Mouse (Mus musculus) adrenal gland, postnatal 25 days (tissue): ENCODE data around the gene P3h3. TPM values are rescaled to one million over a fixed set of nuclear protein-coding genes. Genes with fewer than 3 reads are reported as not detected.
"Not testable (repeated sequence)": the region's sequence is repeated elsewhere in the genome, so short reads cannot be mapped to it uniquely, and the experiment has no call there.

Source experiments
- DNase-seq: peaks from one replicate; pipeline ENCODE4 v3.0.0; 2021; ENCODE audit warnings: mixed read lengths
- long read RNA-seq: library from polyadenylated mRNA; stranded (forward); transcript quantifications from one replicate; pipeline ENCODE4 v2.0.0, GENCODE M21; 2021
- total RNA-seq: library from RNA; stranded (reverse); gene quantifications from 2 replicates; pipeline ENCODE4 v1.2.3, GENCODE M21; 2021

Gene P3h3
- 20.2 and 26.5 TPM in 2 replicates for total RNA-seq
- long read RNA-seq, transcript P3h3-201 (15 exons, 2,850 nt): major isoform, 22 of 30 reads
- long read RNA-seq, partial matches to known transcripts: 1 of 30 reads
- long read RNA-seq, other reads (novel, unspliced or antisense): 7 of 30 reads

- DNase-seq: peak; percentile 82
Measured at GRCm38 (mm10) chr6:124856916-124857839, at the start of gene P3h3. Gene P3h3, minus strand, starts transcription at chr6:124857752.

DNA sequence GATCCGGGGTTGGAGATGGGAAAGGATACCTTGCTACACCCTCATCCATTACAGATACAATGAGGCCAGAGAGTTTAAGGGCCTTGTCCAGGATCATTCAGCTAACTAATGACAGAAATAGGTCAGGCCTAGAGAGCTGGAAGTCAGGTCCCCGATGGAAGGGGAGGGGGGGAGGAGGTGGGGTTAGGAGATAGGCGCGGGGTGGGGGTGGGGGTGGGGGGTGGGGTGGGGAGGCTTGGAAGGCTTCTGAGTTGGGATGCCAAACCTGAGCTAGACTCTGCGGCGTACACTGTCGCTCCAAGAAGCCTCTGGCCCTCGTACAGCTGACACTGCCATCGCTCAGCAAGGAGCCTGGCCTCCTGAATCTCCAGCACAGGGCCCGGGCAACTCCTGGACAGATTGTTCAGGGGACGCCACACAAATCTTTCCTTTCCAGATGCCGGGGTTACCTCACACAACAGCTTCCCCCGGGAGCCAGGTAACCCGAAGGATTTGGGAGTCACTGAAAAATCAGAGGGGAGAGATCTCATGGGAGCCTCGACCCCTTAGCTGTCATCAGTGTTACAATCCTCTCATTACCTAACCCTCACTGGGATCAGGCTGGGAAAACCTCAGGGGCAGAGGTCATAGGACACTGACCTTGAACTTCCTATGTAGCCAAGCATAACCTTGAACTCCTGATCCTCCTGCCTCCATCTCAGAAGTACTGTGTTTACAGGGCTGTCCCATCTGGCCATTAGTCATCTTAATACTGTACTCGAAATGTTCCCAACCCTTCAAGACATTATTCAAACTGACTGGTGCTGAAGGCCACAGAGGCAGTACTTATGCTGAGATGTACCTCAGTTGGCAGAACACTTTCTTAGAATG, 47.7 kb upstream of the P3h3 start:
- no peak for DNase-seq

- peak; percentile 37 for DNase-seq
Measured at GRCm38 (mm10) chr6:124904161-124904981, 46.8 kb upstream of the P3h3 start.

GRCm38 (mm10) chr6:124903580-124904151, 46.1 kb upstream of the P3h3 start:
- DNase-seq: peak; percentile 97

DNA sequence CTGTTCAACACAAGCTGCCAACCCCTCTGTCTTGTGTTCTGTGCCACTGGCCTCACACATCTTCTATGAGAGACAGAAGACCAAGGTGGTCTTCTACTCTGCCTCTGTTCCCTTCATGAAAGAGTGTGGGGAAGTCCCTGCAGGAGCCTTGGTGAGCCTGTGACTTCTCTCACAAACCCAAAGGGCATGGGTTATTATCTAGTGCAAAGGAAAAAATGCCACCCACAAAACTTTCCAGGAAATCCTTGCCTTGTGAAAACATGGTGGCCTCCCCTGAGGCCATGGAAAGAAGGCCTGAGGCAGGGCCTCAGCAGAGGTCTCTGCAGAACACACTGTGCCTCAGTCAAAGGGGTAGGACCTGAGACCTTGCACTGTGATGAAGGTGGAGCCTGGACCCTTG, 44.3 kb upstream of the P3h3 start:
- no peak for DNase-seq

- no peak for DNase-seq
Measured at GRCm38 (mm10) chr6:124900801-124901480, 43.4 kb upstream of the P3h3 start.

- DNase-seq: no peak
Measured at GRCm38 (mm10) chr6:124900056-124900800, 42.7 kb upstream of the P3h3 start.

DNA sequence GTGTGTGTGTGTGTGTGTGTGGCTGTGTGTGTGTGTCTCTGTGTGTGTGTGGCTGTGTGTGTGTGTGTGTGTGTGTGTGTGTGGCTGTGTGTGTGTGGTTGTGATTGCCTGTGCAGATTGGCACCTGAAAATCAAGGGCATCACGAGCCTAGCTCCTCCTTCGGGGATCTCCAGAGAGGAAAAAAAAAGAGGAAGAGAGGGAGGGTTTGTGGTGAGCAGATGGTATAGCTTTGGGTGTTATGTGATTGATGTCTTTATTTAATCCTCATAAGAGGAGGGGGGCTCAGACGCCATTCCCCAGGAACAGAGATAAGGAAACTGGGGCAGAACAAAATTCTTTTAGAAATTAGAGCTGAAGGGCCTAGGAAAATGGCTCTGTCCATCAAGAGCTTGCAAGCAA, 40.8 kb upstream of the P3h3 start:
- no peak for DNase-seq

DNA sequence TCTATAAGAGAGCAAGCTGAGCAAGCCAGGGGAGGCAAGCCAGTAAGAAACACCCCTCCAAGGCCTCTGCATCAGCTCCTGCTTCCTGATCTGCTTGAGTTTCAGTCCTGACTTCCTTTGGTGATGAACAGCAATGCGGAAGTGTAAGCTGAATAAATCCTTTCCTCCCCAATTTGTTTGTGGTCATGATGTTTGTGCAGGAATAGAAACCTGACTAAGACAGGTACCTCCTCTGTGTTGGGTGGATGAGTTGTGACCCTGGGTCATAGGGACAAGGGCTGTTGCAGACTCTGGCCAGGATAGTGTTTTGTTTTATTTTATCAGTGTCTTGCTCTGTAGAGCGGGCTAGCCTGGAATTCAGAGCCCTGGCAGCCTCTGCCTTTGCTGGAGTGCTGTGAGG, 36.6 kb upstream of the P3h3 start:
- DNase-seq: not testable (repeated sequence)

DNA sequence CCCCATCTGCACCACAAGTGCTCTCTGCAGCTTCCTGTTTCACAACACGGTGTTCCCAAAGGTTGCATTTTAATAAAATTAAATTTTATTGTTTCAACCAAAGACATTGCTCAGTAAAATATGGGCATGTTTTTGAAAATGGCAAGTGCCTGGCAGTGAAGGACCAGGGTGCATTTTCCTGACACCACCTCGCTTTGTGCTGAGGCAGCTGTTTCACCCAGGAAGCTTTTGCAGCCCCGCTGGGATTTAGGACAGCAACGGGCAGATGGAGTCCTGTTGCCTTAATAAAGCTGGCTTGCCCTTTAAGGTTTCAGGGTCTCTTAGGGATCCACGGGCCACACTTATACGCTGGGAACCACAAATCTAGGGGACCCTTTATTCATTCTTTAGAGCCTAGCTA, 33.4 kb upstream of the P3h3 start:
- DNase-seq: no peak

GRCm38 (mm10) chr6:124888555-124889125, 31.1 kb upstream of the P3h3 start:
- DNase-seq: no peak

GRCm38 (mm10) chr6:124887986-124888385, 30.4 kb upstream of the P3h3 start, which contains the start of gene Cd4:
Gene Cd4, minus strand, starts transcription at chr6:124888221.
- DNase-seq: no peak

DNA sequence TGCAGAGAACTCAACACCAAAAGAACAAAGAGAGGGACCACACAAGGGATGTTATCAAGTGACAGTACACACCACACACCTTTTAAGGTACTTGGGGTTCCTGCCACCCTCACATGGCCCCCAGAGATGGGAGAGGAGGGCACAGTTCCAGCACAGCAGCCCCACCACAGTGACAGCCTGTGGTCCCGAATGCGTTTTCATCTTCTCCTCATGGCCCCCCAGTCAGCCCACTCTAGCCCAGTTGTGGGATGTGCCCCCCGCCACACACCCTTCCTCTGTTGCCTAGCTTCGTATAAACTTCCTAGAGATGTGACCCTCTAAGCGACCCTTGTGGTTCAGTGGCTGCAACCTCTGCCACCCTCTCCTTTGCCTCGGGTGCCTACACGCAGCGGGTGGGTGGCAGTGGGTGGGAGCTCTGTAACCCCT, 28.4 kb upstream of the P3h3 start:
- no peak for DNase-seq

- DNase-seq: no peak
Measured at GRCm38 (mm10) chr6:124884714-124885500, 27.4 kb upstream of the P3h3 start.

GRCm38 (mm10) chr6:124883351-124883750, 25.8 kb upstream of the P3h3 start:
- no peak for DNase-seq

GRCm38 (mm10) chr6:124881821-124882220, 24.3 kb upstream of the P3h3 start:
- DNase-seq: no peak

DNA sequence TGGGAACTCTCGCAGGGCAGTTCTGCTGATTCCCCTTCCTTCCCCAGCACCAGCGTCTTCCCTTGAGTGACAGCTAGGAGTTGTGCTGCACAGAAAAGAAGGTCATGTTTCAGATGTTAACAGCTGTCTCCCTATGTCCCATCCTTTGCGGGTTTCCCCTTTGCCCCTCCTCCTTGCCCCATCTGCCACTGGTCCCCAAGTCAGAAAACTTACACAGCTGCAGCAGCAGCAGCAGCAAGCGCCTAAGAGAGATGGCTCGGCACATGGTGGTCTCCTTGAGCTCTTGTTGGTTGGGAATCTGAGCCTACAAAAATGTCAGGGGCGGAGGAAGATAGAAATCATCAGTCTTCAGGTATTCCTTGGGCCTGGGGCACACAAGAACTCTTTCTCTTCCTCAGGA, 21.8 kb upstream of the P3h3 start:
- DNase-seq: no peak

DNA sequence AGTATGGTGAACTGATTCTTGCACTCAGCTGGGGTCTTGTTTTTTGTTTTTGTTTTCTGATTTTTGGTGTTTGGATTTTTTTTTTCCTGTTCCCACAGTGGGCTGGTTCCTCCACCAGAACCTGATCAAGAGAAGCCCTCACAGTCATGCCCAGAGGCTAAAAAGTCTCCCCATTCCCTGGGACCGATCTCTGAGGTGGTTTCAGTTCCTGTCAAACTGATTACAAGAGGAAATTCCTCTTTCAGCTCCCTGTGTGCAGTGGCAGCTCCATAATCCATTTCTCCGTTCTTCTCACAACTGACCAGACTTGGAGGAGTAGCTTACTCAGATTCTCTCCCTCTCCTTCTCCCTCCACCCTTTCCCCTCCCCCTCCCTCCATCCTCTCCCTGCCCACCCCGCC, 16.8 kb upstream of the P3h3 start:
- DNase-seq: no peak

- no peak for DNase-seq
Measured at GRCm38 (mm10) chr6:124866560-124866959, 9.0 kb upstream of the P3h3 start.
